Mouse (Mus musculus) CD4-positive, CD25-positive, alpha-beta regulatory T cell, adult 4 months (primary cell): ENCODE results near the gene Unc93a2. TPM values are rescaled to one million over a fixed set of nuclear protein-coding genes. Genes with fewer than 3 reads are reported as not detected.
"Not testable (repeated sequence)": the region's sequence is repeated elsewhere in the genome, so short reads cannot be mapped to it uniquely, and the experiment has no call there.

Experiments used
- ATAC-seq: one replicate; pipeline ENCODE4 v1.8.0; 2017
- polyA plus RNA-seq, 2 experiments: library from polyadenylated mRNA; unstranded; fragments of 100-300 nt; shearing (Covaris generic); gene quantifications; one replicate each; pipeline ENCODE4 v1.2.1; 2017

Unc93a2 gene
- polyA plus RNA-seq, 2 experiments from 2014 or later, result not detected

- ATAC-seq, result not testable (repeated sequence)
Measured at GRCm38 (mm10) chr17:7369401-7369800, 15.9 kb downstream of the Unc93a2 start.

GRCm38 (mm10) chr17:7366676-7367374 lies 18.4 kb downstream of the Unc93a2 start:
- not testable (repeated sequence) for ATAC-seq

GRCm38 (mm10) chr17:7366265-7366664 lies 19.0 kb downstream of the Unc93a2 start:
- not testable (repeated sequence) for ATAC-seq

- ATAC-seq, result not testable (repeated sequence)
Measured at GRCm38 (mm10) chr17:7365615-7366014, 19.6 kb downstream of the Unc93a2 start.

GRCm38 (mm10) chr17:7360749-7361465 lies 24.4 kb downstream of the Unc93a2 start:
- not testable (repeated sequence) for ATAC-seq

- not testable (repeated sequence) for ATAC-seq
Measured at GRCm38 (mm10) chr17:7359806-7360205, 25.5 kb downstream of the Unc93a2 start.

GRCm38 (mm10) chr17:7352596-7352995 lies 32.7 kb downstream of the Unc93a2 start, which contains the start of gene Ttll2:
Ttll2 (minus strand) TSS chr17:7352696.
- ATAC-seq, result not testable (repeated sequence)

GRCm38 (mm10) chr17:7348765-7349164 lies 36.5 kb downstream of the Unc93a2 start:
- ATAC-seq, result not testable (repeated sequence)

GRCm38 (mm10) chr17:7337381-7337780 lies 47.9 kb downstream of the Unc93a2 start:
- not testable (repeated sequence) for ATAC-seq

- not testable (repeated sequence) for ATAC-seq
Measured at GRCm38 (mm10) chr17:7332745-7333144, 52.5 kb downstream of the Unc93a2 start.

GRCm38 (mm10) chr17:7326415-7326814 lies 58.8 kb downstream of the Unc93a2 start:
- not testable (repeated sequence) for ATAC-seq

GRCm38 (mm10) chr17:7324346-7324745 lies 60.9 kb downstream of the Unc93a2 start, which contains the start of gene Tcp10a:
Tcp10a (plus strand) TSS chr17:7324646.
- ATAC-seq, result not testable (repeated sequence)

- not testable (repeated sequence) for ATAC-seq
Measured at GRCm38 (mm10) chr17:7319789-7320188, 65.5 kb downstream of the Unc93a2 start.

GRCm38 (mm10) chr17:7315693-7316382 lies 69.4 kb downstream of the Unc93a2 start:
- ATAC-seq, result not testable (repeated sequence)

Other genes with a start within 250 kb of the Unc93a2 start
- under 1 TPM; 0.58 to 0.87 TPM for gene Rps6ka2, start 215.3 kb downstream of the Unc93a2 start, polyA plus RNA-seq
- gene Tcp10a, start 60.8 kb downstream of the Unc93a2 start, polyA plus RNA-seq, result not detected
- gene Ttll2, start 32.8 kb downstream of the Unc93a2 start, polyA plus RNA-seq, result not detected
- not detected for gene Gm49630, start 13.5 kb downstream of the Unc93a2 start, polyA plus RNA-seq